Mouse (Mus musculus) liver, adult (tissue): ENCODE results near the gene Abcg8.
A peak's percentile ranks its signal among the peaks of the same experiment; 100 is the strongest.

Experiments
- GATA4 ChIP-seq: IDR thresholded peaks from 2 replicates; pipeline ENCODE4 v1.6.1; 2014; ENCODE audit warnings: mild to moderate bottlenecking, low read length; ENCODE audit not compliant: insufficient replicate concordance

The Abcg8 gene

GRCm38 (mm10) chr17:84724028-84724427, 47.9 kb downstream of the Abcg8 start:
- no peak for TF ChIP-seq GATA4

GRCm38 (mm10) chr17:84725163-84725562, 49.1 kb downstream of the Abcg8 start:
- no peak for TF ChIP-seq GATA4

GRCm38 (mm10) chr17:84728201-84728911, 52.3 kb downstream of the Abcg8 start:
- no peak for TF ChIP-seq GATA4

- no peak for TF ChIP-seq GATA4
Measured at GRCm38 (mm10) chr17:84729140-84729539, 53.0 kb downstream of the Abcg8 start.

- no peak for TF ChIP-seq GATA4
Measured at GRCm38 (mm10) chr17:84731361-84731760, 55.3 kb downstream of the Abcg8 start.

GRCm38 (mm10) chr17:84732612-84733011, 56.5 kb downstream of the Abcg8 start:
- peak; percentile 83 for TF ChIP-seq GATA4

GRCm38 (mm10) chr17:84736719-84737118, 60.6 kb downstream of the Abcg8 start:
- no peak for TF ChIP-seq GATA4

GRCm38 (mm10) chr17:84738073-84738797, 62.1 kb downstream of the Abcg8 start:
- peak; percentile 98 for TF ChIP-seq GATA4

GRCm38 (mm10) chr17:84744256-84744655, 68.2 kb downstream of the Abcg8 start:
- TF ChIP-seq GATA4: no peak

- no peak for TF ChIP-seq GATA4
Measured at GRCm38 (mm10) chr17:84745001-84745400, 68.9 kb downstream of the Abcg8 start.

- TF ChIP-seq GATA4: no peak
Measured at GRCm38 (mm10) chr17:84747212-84747611, 71.1 kb downstream of the Abcg8 start.

GRCm38 (mm10) chr17:84748152-84748682, 72.1 kb downstream of the Abcg8 start:
- no peak for TF ChIP-seq GATA4

GRCm38 (mm10) chr17:84749297-84749696, 73.2 kb downstream of the Abcg8 start:
- no peak for TF ChIP-seq GATA4
